Mouse (Mus musculus): ENCODE data around the gene Hoxd12. TPM values are rescaled to one million over a fixed set of nuclear protein-coding genes. Genes with fewer than 3 reads are reported as not detected.

Gene Hoxd12
- polyA plus RNA-seq, 1 experiment from 2014 or later, result not detected

DNA sequence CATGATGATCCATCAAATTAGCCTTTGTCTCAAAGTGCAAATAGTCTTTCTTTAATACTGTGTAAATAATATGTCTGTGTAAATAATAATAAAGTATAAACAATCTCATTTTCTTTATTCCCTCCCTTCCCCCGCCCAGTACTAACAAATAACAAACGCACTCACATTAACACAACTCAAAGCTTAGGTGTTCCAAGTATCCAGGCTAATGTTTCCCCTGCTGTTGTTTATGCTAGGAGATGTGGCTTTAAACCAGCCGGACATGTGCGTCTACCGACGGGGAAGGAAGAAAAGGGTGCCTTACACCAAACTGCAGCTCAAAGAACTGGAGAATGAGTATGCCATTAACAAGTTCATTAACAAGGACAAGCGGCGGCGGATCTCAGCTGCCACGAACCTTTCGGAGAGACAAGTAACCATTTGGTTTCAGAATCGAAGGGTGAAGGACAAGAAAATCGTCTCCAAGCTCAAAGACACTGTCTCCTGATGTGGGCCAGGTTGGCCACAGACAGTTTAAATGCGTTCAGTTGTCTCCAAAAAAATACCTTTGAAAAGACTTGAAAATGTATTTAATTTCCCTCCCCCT is 5.1 kb upstream of the Hoxd12 start:
- H3K4me1 ChIP-seq (ENCODE audit: control insufficient read depth, insufficient read depth, low read depth, low read length), result peaks cover 9% of the 10 kb centered on the region
- H3K9ac ChIP-seq (ENCODE audit: low read depth, low read length), result no peak overlapping the region
- H3K4me2 ChIP-seq (ENCODE audit: low read length), result no peak overlapping the region
- H3K4me3 ChIP-seq (ENCODE audit: low read length), result no peak overlapping the region
- no peaks in the 10 kb centered on the region for H3K9me3 ChIP-seq (ENCODE audit: control insufficient read depth, low read length)
- H3K27me3 ChIP-seq (replicated peaks; ENCODE audit: control insufficient read depth, insufficient read depth, low read length), result peaks cover 76% of the 10 kb centered on the region
- 2% methylated on average over 14 of the region's 14 CpGs for WGBS
- H3K27ac ChIP-seq (ENCODE audit: low read depth, low read length), result no peak overlapping the region
- H3K36me3 ChIP-seq (ENCODE audit: control insufficient read depth, insufficient read depth, low read length), result no peaks in the 10 kb centered on the region
- ATAC-seq, result no peak

DNA sequence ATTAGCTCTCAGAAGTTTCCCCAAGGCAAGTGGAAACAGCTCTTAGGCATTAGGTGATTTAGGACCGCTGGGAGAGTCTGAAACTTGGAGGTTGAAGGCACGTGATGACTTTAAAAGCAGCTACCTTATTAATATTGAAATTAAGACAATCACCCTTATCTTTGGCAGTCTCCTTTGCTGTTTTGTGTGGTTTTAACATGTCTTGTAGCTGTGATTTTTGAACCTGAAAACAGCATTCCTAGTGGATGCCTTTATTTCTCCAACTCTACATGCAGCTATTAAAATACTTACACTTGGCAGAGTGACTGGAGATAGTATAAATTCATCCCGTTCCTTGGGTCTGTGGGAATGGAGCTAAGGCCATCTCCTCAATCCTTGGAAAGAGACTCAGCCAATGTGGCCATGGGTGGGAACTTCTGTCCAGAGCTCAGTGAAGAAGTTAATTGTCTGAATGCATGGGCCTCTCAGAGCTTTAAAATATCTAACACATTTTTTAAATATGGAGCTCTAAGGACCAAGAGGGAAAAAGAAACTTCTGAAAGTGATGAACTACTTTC is 4.1 kb upstream of the Hoxd12 start:
- peaks cover 78% of the 10 kb centered on the region for H3K27me3 ChIP-seq (replicated peaks; ENCODE audit: control insufficient read depth, insufficient read depth, low read length)
- no peaks in the 10 kb centered on the region for H3K9me3 ChIP-seq (ENCODE audit: control insufficient read depth, low read length)
- H3K4me2 ChIP-seq (ENCODE audit: low read length), result no peak overlapping the region
- 2% methylated on average over 3 of the region's 3 CpGs for WGBS
- no peaks in the 10 kb centered on the region for H3K36me3 ChIP-seq (ENCODE audit: control insufficient read depth, insufficient read depth, low read length)
- peaks cover 9% of the 10 kb centered on the region for H3K4me1 ChIP-seq (ENCODE audit: control insufficient read depth, insufficient read depth, low read depth, low read length)
- H3K4me3 ChIP-seq (ENCODE audit: low read length), result no peak overlapping the region
- no peak for ATAC-seq
- H3K27ac ChIP-seq (ENCODE audit: low read depth, low read length), result no peak overlapping the region
- no peak overlapping the region for H3K9ac ChIP-seq (ENCODE audit: low read depth, low read length)

DNA sequence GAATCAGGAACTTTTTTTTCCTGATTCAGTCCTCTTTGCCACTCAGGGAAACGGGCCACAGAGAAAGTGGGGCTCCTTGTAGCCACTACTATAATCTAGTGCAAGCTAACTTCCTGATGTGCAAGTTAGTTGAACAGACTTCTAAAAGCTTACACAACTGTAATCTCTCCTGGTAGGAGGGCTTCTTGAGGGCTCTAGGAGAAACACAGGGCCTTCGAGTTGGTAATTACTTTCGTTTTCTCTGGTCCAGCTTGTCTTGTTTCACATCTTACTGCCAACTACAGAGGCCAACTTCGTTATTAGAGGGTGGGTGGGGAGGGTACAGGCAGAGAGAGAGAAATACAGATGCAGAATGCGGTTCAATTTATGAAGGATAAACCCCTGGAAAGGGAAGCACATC is 3.0 kb upstream of the Hoxd12 start:
- Histone ChIP-seq H3K27me3 (replicated peaks; ENCODE audit: control insufficient read depth, insufficient read depth, low read length) (peaks cover 76% of the 10 kb centered on the region), H3K4me3 (ENCODE audit: low read length) (no peak overlapping the region), H3K9ac (ENCODE audit: low read depth, low read length) (no peak overlapping the region), H3K27ac (ENCODE audit: low read depth, low read length) (no peak overlapping the region), H3K4me1 (ENCODE audit: control insufficient read depth, insufficient read depth, low read depth, low read length) (peaks cover 9% of the 10 kb centered on the region), H3K4me2 (ENCODE audit: low read length) (no peak overlapping the region), H3K36me3 (ENCODE audit: control insufficient read depth, insufficient read depth, low read length) (no peaks in the 10 kb centered on the region), H3K9me3 (ENCODE audit: control insufficient read depth, low read length) (no peaks in the 10 kb centered on the region)
- no peak for ATAC-seq
- 6% methylated on average over 5 of the region's 5 CpGs for WGBS

DNA sequence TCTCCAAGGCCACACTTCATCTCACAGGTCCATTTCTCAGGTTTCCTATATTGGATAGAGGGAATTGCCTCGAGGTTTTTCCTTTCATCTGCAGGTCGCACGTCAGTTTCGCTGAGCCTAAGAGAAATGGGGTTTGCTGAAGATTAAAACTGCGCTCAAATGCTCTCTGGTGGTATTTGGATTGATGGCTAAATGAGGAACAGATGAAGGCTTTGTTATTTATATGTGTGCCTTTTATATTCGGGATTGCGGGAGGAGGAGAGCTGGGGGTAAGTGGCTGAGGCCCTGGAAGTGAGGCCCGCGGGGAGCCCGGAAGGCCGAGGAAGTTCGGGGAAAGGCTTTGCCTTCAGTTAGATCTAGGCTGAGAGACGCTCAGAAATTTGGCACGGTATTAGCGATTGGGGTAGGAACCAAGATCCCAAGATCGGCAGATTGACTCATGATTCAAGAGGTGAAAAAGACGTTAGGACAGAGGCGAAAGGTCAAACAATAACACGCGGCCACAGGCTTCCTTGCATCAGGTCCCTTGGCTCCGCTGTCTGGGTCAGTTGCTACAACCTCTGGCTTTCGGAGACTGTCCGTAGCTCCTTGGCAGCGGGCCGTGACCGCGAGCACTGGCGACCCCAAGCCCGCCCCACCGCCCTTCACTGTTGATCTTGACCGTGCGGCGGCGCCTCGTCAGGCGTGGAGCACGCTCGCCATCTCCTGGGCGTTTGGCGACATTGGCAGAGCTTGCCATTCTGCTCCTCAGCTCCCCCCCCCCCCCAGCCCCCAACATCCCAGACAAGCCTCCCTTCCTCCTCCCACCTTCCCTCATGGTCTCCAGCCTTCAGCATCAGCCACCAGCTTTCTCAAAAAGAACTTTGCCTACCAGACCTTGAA is 2.1 kb upstream of the Hoxd12 start:
- H3K36me3 ChIP-seq (ENCODE audit: control insufficient read depth, insufficient read depth, low read length), result no peaks in the 10 kb centered on the region
- peak overlapping the region; percentile 25 for H3K4me3 ChIP-seq (ENCODE audit: low read length)
- ATAC-seq, result peak; percentile 54
- H3K4me2 ChIP-seq (ENCODE audit: low read length), result peak overlapping the region; percentile 53
- H3K9me3 ChIP-seq (ENCODE audit: control insufficient read depth, low read length), result no peaks in the 10 kb centered on the region
- H3K9ac ChIP-seq (ENCODE audit: low read depth, low read length), result no peak overlapping the region
- peaks cover 79% of the 10 kb centered on the region for H3K27me3 ChIP-seq (replicated peaks; ENCODE audit: control insufficient read depth, insufficient read depth, low read length)
- peaks cover 9% of the 10 kb centered on the region for H3K4me1 ChIP-seq (ENCODE audit: control insufficient read depth, insufficient read depth, low read depth, low read length)
- 2% methylated on average over 39 of the region's 40 CpGs for WGBS
- no peak overlapping the region for H3K27ac ChIP-seq (ENCODE audit: low read depth, low read length)

DNA sequence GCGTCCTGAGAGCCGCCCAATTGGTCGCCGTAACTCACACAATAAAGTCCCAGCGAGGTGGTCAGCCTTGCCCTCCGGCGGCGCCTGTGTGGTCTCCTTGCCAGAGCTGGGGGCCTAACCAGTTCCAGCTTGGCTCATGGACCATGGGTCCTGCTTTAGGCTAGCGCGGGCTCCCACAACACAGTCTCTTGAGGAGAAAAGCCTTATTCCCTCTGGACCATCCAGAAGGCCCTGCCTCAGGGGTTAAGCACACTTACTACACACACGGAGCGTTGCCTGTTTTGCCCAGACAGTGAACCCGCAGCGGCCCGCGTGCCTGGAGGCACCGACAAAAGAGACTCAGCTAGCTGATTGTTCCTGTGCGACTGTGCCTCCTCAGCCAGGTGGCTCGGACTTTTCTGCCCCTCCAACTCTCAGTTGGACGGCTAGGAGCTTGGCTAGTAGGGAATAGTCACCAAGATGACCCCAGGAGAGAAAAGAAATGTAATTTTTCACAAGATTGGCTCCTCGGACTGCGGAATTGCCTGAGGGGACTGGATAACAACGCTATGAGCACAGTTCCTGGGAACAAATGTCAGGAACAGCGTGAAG is 883 bp upstream of the Hoxd12 start:
- H3K4me1 ChIP-seq (ENCODE audit: control insufficient read depth, insufficient read depth, low read depth, low read length), result peaks cover 3% of the 10 kb centered on the region
- ATAC-seq, result no peak
- no peak overlapping the region for H3K27ac ChIP-seq (ENCODE audit: low read depth, low read length)
- H3K4me3 ChIP-seq (ENCODE audit: low read length), result no peak overlapping the region
- H3K36me3 ChIP-seq (ENCODE audit: control insufficient read depth, insufficient read depth, low read length), result no peaks in the 10 kb centered on the region
- no peak overlapping the region for H3K4me2 ChIP-seq (ENCODE audit: low read length)
- H3K27me3 ChIP-seq (replicated peaks; ENCODE audit: control insufficient read depth, insufficient read depth, low read length), result peaks cover 77% of the 10 kb centered on the region
- no peak overlapping the region for H3K9ac ChIP-seq (ENCODE audit: low read depth, low read length)
- no peaks in the 10 kb centered on the region for H3K9me3 ChIP-seq (ENCODE audit: control insufficient read depth, low read length)
- WGBS, result 1% methylated on average over 24 of the region's 24 CpGs

DNA sequence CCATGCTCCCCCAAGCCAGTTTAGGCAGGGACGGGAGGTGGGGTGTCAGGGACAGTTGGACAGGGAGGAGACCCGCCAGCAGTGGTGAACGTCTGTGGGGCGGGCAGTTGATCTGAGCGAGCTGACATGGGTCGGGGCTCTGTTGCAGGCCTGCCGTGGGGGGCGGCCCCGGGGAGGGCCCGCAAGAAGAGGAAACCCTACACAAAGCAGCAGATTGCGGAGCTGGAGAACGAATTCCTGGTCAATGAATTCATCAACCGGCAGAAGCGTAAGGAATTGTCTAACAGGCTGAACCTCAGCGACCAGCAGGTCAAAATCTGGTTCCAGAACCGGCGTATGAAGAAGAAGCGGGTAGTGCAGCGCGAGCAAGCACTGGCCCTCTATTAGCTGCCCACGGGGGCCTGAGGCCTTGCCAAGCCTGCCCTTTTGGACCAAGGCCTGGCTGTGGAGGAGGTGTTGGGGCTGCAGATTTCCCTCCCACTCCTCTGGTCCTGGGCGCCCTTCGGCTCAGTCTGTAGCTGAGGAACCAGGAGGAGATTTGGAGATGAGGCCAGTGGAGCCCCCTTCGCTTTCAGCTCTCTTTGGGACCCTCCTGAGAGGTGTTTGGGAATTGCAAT is 961 bp downstream of the Hoxd12 start:
- Histone ChIP-seq H3K4me1 (ENCODE audit: control insufficient read depth, insufficient read depth, low read depth, low read length) (peaks cover 3% of the 10 kb centered on the region), H3K27me3 (replicated peaks; ENCODE audit: control insufficient read depth, insufficient read depth, low read length) (peaks cover 87% of the 10 kb centered on the region), H3K4me3 (ENCODE audit: low read length) (no peak overlapping the region), H3K9me3 (ENCODE audit: control insufficient read depth, low read length) (no peaks in the 10 kb centered on the region), H3K36me3 (ENCODE audit: control insufficient read depth, insufficient read depth, low read length) (no peaks in the 10 kb centered on the region), H3K4me2 (ENCODE audit: low read length) (no peak overlapping the region), H3K9ac (ENCODE audit: low read depth, low read length) (no peak overlapping the region), H3K27ac (ENCODE audit: low read depth, low read length) (no peak overlapping the region)
- ATAC-seq, result no peak
- WGBS, result 8% methylated on average over 24 of the region's 24 CpGs

DNA sequence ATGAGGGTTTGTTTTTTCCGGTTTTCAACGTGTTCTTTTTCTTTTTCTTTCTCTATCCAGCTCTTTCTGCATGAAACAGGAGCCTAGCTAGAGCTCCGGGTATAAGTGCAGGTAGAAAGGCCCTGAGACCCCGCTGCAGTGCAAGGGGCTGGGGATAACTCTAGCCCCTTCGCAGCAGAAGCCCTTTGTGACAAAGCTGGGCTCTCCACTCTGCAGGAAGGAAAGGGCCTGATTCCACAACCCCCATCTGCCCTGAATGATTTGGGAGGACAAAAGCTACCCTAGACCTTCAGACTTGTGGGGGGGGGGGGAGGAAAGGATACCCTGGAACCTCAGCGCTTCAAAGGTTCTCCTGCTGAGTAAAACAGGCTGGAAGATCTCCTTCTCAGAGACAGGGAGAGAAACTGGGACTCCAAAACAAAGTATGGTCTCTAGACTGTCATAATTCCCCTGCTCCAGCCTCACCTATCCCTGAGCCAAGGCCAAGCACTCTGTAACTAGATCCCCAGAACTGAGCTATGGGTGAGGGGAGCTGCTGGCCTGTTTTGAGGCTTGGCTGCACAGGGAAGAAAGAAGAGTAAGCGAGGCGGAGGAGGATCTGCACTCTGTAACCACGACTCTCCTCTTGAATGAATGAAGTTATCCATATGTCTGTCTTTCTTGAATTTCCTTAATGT is 1.7 kb downstream of the Hoxd12 start:
- H3K4me2 ChIP-seq (ENCODE audit: low read length), result no peak overlapping the region
- WGBS, result 4% methylated on average over 9 of the region's 9 CpGs
- no peak for ATAC-seq
- no peak overlapping the region for H3K27ac ChIP-seq (ENCODE audit: low read depth, low read length)
- H3K4me3 ChIP-seq (ENCODE audit: low read length), result no peak overlapping the region
- H3K4me1 ChIP-seq (ENCODE audit: control insufficient read depth, insufficient read depth, low read depth, low read length), result peaks cover 3% of the 10 kb centered on the region
- no peaks in the 10 kb centered on the region for H3K9me3 ChIP-seq (ENCODE audit: control insufficient read depth, low read length)
- H3K9ac ChIP-seq (ENCODE audit: low read depth, low read length), result no peak overlapping the region
- H3K36me3 ChIP-seq (ENCODE audit: control insufficient read depth, insufficient read depth, low read length), result no peaks in the 10 kb centered on the region
- H3K27me3 ChIP-seq (replicated peaks; ENCODE audit: control insufficient read depth, insufficient read depth, low read length), result peaks cover 89% of the 10 kb centered on the region

DNA sequence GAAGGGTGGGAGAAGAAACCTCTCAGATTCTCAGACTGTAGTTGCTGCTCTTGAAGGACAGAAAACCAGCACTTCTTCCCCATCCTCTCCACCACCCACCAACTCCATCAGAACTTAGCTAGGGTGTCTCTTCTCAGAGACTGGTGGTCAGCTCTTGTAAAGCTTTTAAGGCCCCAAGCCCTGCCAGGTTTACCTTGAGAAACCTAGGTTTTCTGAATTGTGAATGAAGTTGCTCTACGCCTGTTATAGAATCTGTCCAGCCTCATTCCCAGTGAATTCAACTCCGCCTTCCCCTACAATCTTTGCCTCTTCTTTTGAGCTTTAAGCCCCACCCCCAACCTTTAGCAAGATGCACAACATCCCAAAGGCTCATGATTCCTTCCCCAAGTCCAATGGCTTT is 2.3 kb downstream of the Hoxd12 start:
- no peaks in the 10 kb centered on the region for H3K9me3 ChIP-seq (ENCODE audit: control insufficient read depth, low read length)
- H3K4me1 ChIP-seq (ENCODE audit: control insufficient read depth, insufficient read depth, low read depth, low read length), result peaks cover 6% of the 10 kb centered on the region
- WGBS, result 13% methylated on average over 2 of the region's 2 CpGs
- H3K27me3 ChIP-seq (replicated peaks; ENCODE audit: control insufficient read depth, insufficient read depth, low read length), result peaks cover 89% of the 10 kb centered on the region
- H3K9ac ChIP-seq (ENCODE audit: low read depth, low read length), result no peak overlapping the region
- ATAC-seq, result no peak
- H3K4me2 ChIP-seq (ENCODE audit: low read length), result no peak overlapping the region
- no peaks in the 10 kb centered on the region for H3K36me3 ChIP-seq (ENCODE audit: control insufficient read depth, insufficient read depth, low read length)
- no peak overlapping the region for H3K4me3 ChIP-seq (ENCODE audit: low read length)
- no peak overlapping the region for H3K27ac ChIP-seq (ENCODE audit: low read depth, low read length)
